Mouse (Mus musculus) kidney, adult 2 months (tissue): Measurements from ENCODE around the gene Gm20521.

Experiments
- CTCF ChIP-seq: fragments of 200-500 bp; conservative IDR thresholded peaks from 2 replicates; pipeline ENCODE4 v1.5.1; 2011; ENCODE audit warnings: low read depth, mild to moderate bottlenecking, control low read depth, low read length, moderate library complexity, mixed read lengths; ENCODE audit not compliant: insufficient read depth, insufficient read length
- POLR2A ChIP-seq: fragments of 200-500 bp; IDR thresholded peaks from one replicate; pipeline ENCODE4 v1.6.1; 2011; ENCODE audit warnings: low read depth, low read length, control low read depth

DNA sequence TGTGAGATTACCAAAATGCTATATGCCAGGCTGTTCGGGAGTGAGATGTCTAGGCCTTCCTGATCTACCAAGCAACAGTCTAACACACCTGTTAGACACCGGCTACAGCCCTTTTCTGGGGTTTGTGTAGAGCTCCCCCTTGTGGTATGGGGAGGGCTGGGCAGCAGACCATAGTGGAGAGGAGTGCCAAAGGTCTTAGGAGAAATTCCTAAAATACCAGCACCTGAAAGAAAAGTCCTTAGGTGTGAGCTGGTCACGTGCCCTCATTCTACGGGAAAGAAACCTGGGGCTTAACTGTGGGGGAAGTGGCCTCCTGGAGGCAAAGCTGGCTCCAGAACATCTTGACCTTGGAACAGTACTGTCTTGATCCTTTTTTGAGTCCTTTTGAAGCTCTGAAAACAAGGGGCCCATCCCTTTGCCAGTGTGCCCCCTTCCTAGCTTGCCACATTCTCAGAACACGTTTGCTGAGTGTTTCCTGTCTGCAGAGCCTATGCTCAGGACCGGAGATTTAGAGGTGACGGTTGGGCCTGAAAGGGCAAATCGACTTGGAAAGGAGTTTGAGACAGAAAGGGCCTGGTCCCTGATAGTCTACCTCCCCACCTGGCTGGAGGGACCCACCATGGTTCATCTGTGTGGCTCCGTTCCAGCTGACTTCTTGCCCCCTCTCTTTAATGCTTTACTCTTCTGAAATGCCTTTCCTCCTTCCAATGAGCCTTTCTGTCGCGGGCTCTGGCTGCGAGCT lies 56.4 kb downstream of the Gm20521 start:
- TF ChIP-seq POLR2A (no peak), CTCF (peak; percentile 93)
